Mouse (Mus musculus): ENCODE measurements around the gene Kcnh2.

Gene Kcnh2

GRCm38 (mm10) chr5:24344477-24345051 is 6.8 kb downstream of the Kcnh2 start:
- no peak for DNase-seq

GRCm38 (mm10) chr5:24343977-24344436 is 7.4 kb downstream of the Kcnh2 start:
- no peak for DNase-seq

GRCm38 (mm10) chr5:24343379-24343778 is 8.0 kb downstream of the Kcnh2 start:
- no peak for DNase-seq

GRCm38 (mm10) chr5:24342966-24343365 is 8.4 kb downstream of the Kcnh2 start:
- DNase-seq = no peak

DNA sequence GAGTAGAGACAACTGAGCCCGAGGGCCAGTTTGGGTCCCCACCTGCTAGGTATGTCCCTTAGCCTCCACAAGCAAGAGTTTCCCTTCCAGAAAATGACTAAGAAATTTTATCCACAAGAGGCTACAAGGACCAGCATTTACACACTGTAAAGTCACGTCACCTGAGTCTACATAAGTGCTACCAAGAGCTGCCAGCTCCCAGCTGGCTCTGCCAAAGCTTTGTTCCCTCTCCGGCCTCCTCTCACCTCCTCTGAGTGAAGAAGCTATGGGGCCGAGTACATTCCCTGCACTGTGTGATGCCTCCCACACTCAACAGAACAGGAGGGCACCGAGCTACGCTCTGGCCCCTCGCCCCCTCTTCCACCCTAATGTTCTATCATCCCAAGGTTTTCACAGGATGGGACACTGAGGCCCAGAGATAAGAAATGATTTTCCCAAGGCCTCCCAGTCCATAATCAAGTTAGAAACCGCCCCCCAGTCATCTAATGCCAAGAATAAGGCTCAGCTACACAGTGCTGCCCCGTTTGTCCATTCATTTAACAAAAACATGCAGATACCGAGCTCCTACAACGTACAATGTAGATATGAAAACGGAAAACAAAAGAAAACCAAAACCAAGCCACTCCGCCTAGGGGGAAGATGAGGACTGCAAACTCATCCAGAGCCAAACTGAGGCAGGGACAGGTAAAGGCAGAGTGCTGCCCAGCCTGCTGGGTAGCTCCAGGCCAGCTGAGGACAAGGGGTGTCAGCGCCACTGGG is 9.0 kb downstream of the Kcnh2 start:
- DNase-seq = no peak

- DNase-seq = no peak
These were observed 13.6 kb downstream of the Kcnh2 start for GRCm38 (mm10) chr5:24337821-24338220.

- DNase-seq = no peak
These were observed 14.0 kb downstream of the Kcnh2 start for GRCm38 (mm10) chr5:24337366-24337765.

DNA sequence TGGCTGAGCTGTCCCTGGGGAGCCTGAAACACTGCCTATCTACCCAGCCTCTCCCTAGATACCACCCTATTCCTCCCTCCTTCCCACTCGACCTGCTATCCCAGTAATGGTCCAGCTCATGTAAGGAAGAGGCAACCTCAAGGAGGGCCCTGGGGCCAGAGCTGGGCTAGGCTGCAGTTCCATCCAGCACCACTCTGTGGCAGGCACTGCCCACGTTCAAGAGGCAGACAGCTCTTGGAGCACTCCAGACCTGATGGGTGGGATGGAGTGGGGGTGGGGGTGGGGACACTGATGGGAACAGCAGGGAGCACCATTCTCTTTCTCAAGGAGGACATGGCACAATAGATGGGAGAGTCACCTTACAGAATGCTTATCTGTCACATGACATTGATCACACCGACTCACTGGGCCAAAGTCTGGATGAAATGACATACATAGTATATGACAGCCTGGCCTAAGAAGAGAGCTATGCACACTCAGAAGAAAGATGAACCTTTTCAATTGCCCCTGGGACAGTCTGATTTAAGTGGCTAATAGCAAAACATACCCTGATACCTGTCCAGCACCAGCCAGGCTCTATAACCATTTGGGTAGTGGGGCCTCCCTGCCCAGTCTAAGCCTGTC is 15.4 kb downstream of the Kcnh2 start:
- DNase-seq = peak in 1 of 2 experiments; percentile 43

- DNase-seq = no peak
These were observed 16.7 kb downstream of the Kcnh2 start for GRCm38 (mm10) chr5:24334749-24335148.

DNA sequence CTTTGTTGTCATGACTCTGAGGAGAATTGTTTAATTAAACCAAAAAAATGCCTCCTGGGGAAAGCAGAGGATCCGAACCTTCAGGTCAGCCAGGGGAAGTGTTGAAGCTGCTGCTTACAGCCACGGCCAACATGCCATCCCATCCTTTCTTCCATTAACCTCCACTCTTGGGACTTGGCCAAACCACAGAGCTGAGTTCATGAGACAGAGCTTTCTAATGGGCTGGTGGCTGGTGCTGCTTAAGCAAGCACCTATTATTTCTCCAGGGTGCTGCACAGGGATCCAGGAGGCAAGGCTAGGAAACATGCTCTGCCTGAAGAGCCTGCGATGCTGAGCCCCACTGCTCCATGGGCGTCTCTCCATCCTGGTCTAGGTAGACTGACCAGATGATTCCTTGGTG is 19.0 kb downstream of the Kcnh2 start:
- DNase-seq = no peak

GRCm38 (mm10) chr5:24329965-24330298 is 21.5 kb downstream of the Kcnh2 start:
- no peak for DNase-seq

- DNase-seq = peak; percentile 51 to 63
These were observed 22.0 kb downstream of the Kcnh2 start for GRCm38 (mm10) chr5:24329212-24329964.

DNA sequence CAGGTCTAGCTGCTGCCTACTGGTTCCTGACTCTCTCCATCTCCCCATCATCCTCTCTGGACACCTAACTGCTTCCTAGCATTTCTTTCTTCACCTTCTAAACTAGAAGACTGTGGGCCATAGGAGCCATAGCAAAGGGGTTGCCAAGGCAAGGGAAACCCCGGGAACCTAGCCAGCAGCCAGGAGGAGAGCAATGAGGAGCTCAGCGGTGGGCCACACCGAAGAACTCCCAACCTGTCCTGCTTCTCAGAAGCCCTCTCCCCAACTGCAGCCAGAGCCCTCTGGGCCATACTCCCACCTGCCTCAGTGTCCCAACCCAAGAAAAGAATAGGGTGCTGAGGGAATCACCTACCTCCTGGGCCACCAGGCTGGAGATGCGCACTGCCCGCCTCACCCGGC is 22.6 kb downstream of the Kcnh2 start:
- DNase-seq = no peak

DNA sequence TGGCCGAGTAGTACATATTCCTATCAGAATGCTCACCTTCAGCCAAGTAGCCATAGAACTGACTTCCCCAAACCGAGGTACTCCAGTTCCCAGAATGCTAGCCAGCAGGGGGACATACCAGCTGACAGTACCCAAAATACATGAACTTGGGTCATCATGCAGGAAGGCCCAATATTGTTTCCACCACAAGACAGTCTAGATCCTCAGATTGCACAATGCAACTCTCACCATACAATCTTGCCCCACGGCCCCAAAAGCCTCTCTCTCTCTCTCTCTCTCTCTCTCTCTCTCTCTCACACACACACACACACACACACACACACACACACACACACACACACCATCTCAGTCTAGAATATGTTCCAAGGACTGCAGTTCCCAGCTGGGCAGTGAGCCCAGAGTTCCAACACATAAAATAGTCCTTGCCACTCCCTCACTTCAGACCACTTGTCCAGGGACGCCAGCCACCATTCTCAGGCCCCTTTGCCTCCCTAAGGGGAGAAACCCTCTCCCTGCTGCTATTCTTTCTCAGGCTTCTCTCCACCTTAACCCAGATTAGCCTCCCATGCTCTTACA is 24.5 kb downstream of the Kcnh2 start:
- no peak for DNase-seq

DNA sequence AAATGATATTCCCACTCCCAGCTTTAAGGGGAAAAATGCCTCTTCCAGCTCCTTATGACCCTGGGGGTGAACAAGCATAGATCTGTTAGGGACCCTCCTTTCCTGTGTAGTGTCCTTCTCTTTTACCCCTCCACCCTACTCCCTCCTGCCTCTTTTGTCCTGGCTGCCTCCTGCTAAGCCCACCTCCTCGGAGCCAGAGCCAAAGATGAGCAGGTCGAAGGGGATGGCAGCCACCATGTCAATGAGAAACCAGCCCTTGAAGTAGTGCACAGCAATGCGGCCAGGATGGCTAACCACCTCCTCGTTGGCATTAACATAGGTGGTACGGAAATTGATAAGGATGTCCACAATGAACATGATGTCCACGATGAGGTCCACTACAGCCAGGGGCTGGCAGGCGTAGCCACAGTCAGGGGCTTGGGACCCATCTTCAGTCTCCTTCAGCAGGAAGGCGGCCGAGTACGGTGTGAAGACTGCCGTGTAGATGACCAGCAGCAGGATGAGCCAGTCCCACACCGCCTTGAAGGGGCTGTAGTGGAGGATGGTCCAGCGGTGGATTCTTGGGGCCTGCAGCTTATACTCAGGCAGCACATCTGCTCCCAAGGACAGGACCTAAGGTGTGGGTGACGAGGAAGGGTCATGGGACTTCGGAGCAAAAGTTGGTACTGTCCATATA is 25.1 kb downstream of the Kcnh2 start:
- no peak for DNase-seq

DNA sequence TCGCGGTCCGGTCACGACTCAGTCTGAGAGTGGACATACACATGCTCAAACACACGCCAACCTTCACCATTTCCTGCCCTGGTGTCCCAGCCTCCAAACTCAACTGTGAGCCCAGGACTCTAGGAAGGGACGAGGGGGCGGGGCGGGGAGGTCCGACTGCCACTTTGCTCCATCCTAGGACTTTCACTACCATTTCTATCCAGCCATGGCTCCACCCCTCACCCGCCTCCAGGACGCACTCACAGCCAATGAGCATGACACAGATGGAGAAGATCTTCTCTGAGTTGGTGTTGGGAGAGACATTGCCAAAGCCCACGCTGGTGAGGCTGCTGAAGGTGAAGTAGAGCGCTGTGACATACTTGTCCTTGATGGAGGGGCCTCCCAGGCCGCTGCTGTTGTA is 26.2 kb downstream of the Kcnh2 start:
- DNase-seq = no peak

DNA sequence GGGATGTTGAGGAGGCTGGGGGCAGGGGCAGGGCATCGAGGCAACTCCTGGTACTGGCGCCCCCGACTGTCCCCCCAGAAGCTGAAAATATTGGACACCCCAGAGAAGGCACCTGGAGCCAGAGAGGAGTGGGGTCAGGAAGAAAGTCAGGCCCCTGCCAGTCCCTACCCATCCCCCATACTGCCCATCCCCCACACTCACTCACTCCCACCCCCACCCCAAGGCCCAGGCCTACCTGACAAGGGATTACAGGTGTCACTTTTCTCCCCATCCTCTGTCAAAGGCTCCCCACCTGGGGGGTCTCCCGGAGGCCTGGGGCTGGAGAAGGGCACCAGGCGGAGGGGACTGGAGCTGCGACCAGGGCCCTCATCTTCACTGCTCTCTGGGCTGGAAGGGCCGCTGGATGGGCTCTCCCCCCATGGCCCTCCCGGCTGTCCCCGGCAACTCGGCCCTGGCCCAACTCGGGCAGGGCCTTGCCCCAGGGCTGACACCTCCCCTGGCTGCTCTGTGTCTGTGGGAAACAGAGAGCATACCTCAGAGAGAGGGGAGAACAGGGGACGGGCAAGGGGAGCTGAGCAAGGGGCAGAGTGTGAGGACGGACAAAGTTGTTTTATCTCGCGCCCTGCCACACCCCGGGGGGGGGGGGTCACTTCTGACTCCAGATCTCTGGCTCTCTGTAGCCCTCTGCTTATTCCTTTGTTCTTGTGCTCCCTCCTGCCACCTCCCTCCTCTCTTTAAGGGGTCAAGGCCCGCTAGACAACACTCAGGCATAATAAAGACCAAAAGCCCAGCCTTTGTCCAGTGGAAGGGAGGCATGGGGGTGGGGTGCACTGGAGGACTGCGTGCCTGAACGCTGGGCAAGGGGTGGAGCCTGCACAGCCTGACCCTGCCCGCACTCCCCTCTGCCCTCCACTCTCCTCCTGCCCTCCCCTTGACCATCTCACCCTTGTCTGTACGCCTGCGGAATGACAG is 29.4 kb downstream of the Kcnh2 start:
- DNase-seq = no peak

DNA sequence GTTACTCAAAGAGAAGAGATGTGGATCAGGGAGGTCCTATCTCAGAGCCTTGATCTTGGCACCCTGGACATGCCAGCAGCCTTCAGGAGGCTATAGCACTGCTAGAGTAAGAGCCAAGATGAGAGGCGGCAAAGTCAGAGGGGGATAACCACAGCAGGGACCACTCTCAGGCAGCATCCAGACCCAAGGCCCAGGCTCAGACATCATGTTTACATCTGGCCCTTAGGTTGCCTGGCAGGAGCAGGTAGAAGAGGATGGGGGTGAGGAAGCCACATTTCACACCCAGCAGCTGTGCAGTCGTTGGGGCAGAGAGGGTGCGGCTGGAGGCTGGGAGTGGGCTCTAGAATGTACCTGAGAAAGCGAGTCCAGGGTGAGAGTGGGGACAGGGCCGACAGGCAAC is 30.5 kb downstream of the Kcnh2 start:
- no peak for DNase-seq

- no peak for DNase-seq
These were observed 31.0 kb downstream of the Kcnh2 start for GRCm38 (mm10) chr5:24320467-24320813.

DNA sequence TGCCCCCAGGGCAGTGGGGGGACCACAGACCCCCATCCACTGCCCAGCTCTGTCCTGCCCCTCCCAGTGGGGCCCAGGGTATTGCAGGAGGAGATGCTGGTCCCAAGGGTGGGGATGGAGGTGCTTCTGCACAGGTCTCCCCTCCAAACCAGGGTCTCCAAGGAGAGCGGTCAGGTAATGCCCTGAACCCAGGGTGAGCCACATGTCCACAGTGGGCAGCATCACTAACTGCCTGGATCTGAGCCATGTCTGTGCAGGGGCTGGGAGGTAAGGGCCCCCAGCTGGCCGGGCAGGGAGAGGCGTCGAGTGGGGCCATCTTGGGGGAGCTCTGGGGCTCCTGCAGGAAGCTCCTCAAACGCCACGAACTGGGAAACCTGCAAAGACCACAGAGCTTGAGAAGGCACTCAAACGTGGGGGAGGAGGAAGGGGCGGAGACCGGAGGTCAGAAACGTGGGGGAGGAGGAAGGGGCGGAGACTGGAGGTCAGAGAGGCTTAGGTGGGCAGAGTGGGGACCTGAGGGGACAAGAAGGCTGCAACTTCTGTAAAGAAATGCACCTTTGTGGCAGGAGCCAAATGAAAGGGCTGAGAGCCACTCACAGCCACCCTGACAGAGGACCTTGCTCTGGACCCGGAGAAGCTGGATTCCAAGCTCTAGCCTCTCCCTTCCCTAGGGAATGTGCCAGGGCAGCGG is 31.5 kb downstream of the Kcnh2 start:
- no peak for DNase-seq

GRCm38 (mm10) chr5:24309223-24309622 is 42.2 kb downstream of the Kcnh2 start:
- DNase-seq = no peak

Data from kidney, adult 8-10 months (tissue).